Mouse (Mus musculus): ENCODE measurements at regions not wholly inside any gene's neighbourhood (a gene's known extent, or its start where the extent isn't known, plus 50 kb on each side); places are given as distances from the start of the nearest gene placed in this dataset.

- Histone ChIP-seq H3K27ac (replicated peaks) (no peak overlapping the region), H3K9me3 (no peaks in the 10 kb centered on the region), H3K4me2 (no peak overlapping the region), H3K27me3 (no peaks in the 10 kb centered on the region), H3K4me1 (replicated peaks) (no peaks in the 10 kb centered on the region), H3K36me3 (no peaks in the 10 kb centered on the region), H3K9ac (no peak overlapping the region), H3K4me3 (no peak overlapping the region)
- 91% methylated on average over 4 of the region's 4 CpGs for WGBS
- ATAC-seq (ENCODE audit: low FRiP score, low read depth): no peak
These were observed 116.3 kb upstream of the Sox11 start for GRCm38 (mm10) chr12:27458674-27459073.

- no peak overlapping the region for H3K9ac ChIP-seq
- no peak overlapping the region for H3K4me2 ChIP-seq
- no peaks in the 10 kb centered on the region for H3K4me1 ChIP-seq (replicated peaks)
- no peaks in the 10 kb centered on the region for H3K9me3 ChIP-seq
- ATAC-seq (ENCODE audit: low FRiP score, low read depth): no peak
- H3K27me3 ChIP-seq: no peaks in the 10 kb centered on the region
- 35% methylated on average over 6 of the region's 6 CpGs for WGBS
- H3K36me3 ChIP-seq: no peaks in the 10 kb centered on the region
- H3K27ac ChIP-seq (replicated peaks): no peak overlapping the region
- H3K4me3 ChIP-seq: no peak overlapping the region
These were observed 95.4 kb upstream of the Sox11 start for GRCm38 (mm10) chr12:27437661-27438345.

- Histone ChIP-seq H3K9ac (no peak overlapping the region), H3K27ac (replicated peaks) (no peak overlapping the region), H3K27me3 (no peaks in the 10 kb centered on the region), H3K4me3 (no peak overlapping the region), H3K9me3 (no peaks in the 10 kb centered on the region), H3K4me2 (no peak overlapping the region), H3K4me1 (replicated peaks) (no peaks in the 10 kb centered on the region), H3K36me3 (no peaks in the 10 kb centered on the region)
- ATAC-seq (ENCODE audit: low FRiP score, low read depth): no peak
- 75% methylated on average over 2 of the region's 2 CpGs for WGBS
These were observed 89.0 kb upstream of the Sox11 start for GRCm38 (mm10) chr12:27431338-27431737.

GRCm38 (mm10) chr12:27417387-27418009 is 75.1 kb upstream of the Sox11 start:
- Histone ChIP-seq H3K4me2 (no peak overlapping the region), H3K9ac (no peak overlapping the region), H3K27ac (replicated peaks) (no peak overlapping the region), H3K4me3 (no peak overlapping the region), H3K9me3 (no peaks in the 10 kb centered on the region), H3K27me3 (no peaks in the 10 kb centered on the region), H3K4me1 (replicated peaks) (no peaks in the 10 kb centered on the region), H3K36me3 (no peaks in the 10 kb centered on the region)
- no peak for ATAC-seq (ENCODE audit: low FRiP score, low read depth)
- WGBS: 87% methylated on average over 8 of the region's 8 CpGs

- Histone ChIP-seq H3K27me3 (no peaks in the 10 kb centered on the region), H3K9ac (no peak overlapping the region), H3K4me2 (no peak overlapping the region), H3K27ac (replicated peaks) (no peak overlapping the region), H3K36me3 (no peaks in the 10 kb centered on the region), H3K4me1 (replicated peaks) (no peaks in the 10 kb centered on the region), H3K9me3 (no peaks in the 10 kb centered on the region), H3K4me3 (no peak overlapping the region)
- no peak for ATAC-seq (ENCODE audit: low FRiP score, low read depth)
- WGBS: 77% methylated on average over 4 of the region's 4 CpGs
These were observed 68.2 kb upstream of the Sox11 start for GRCm38 (mm10) chr12:27410555-27410954.

- peak; percentile 34; the same call in 1 of the 2 replicates for ATAC-seq (ENCODE audit: low FRiP score, low read depth)
- Histone ChIP-seq H3K27ac (replicated peaks) (no peak overlapping the region), H3K9ac (no peak overlapping the region), H3K9me3 (no peaks in the 10 kb centered on the region), H3K36me3 (no peaks in the 10 kb centered on the region), H3K4me1 (replicated peaks) (no peaks in the 10 kb centered on the region), H3K4me3 (no peak overlapping the region), H3K4me2 (no peak overlapping the region), H3K27me3 (no peaks in the 10 kb centered on the region)
- 56% methylated on average over 4 of the region's 4 CpGs for WGBS
These were observed 66.1 kb upstream of the Sox11 start for GRCm38 (mm10) chr12:27408440-27408839.

GRCm38 (mm10) chr12:27399392-27399791 is 57.0 kb upstream of the Sox11 start:
- no peaks in the 10 kb centered on the region for H3K9me3 ChIP-seq
- H3K27ac ChIP-seq (replicated peaks): no peak overlapping the region
- H3K27me3 ChIP-seq: no peaks in the 10 kb centered on the region
- no peak overlapping the region for H3K9ac ChIP-seq
- H3K36me3 ChIP-seq: no peaks in the 10 kb centered on the region
- H3K4me1 ChIP-seq (replicated peaks): no peaks in the 10 kb centered on the region
- ATAC-seq (ENCODE audit: low FRiP score, low read depth): no peak
- 84% methylated on average over 5 of the region's 5 CpGs for WGBS
- H3K4me2 ChIP-seq: no peak overlapping the region
- H3K4me3 ChIP-seq: no peak overlapping the region
